Mouse (Mus musculus) erythroblast, embryonic 14.5 days (primary cell): ENCODE data around the gene Uggt2. TPM values are rescaled to one million over a fixed set of nuclear protein-coding genes. Genes with fewer than 3 reads are reported as not detected.

ENCODE experiments used
- H3K27me3 ChIP-seq: 2 replicates; pipeline ENCODE4 v1.6.1; 2012; ENCODE audit warnings: inconsistent platforms; ENCODE audit not compliant: control insufficient read depth
- H3K36me3 ChIP-seq: 2 replicates; pipeline ENCODE4 v1.6.1; 2012; ENCODE audit warnings: mild to moderate bottlenecking, inconsistent platforms; ENCODE audit not compliant: control insufficient read depth
- H3K4me1 ChIP-seq: 2 replicates; pipeline ENCODE4 v1.6.1; 2012; ENCODE audit warnings: inconsistent platforms; ENCODE audit not compliant: control insufficient read depth
- H3K4me3 ChIP-seq: replicated peaks from 2 replicates; pipeline ENCODE3; 2012; ENCODE audit warnings: moderate library complexity, mild to moderate bottlenecking, inconsistent platforms
- H3K9me3 ChIP-seq: 2 replicates; pipeline ENCODE4 v1.6.1; 2012; ENCODE audit warnings: low read length, inconsistent platforms, mixed read lengths; ENCODE audit not compliant: control insufficient read depth
- GATA1 ChIP-seq: IDR thresholded peaks from 2 replicates; pipeline ENCODE4 v1.6.1; 2012; ENCODE audit warnings: low read length, inconsistent platforms, mixed read lengths
- TAL1 ChIP-seq: IDR thresholded peaks from 3 replicates; pipeline ENCODE4 v1.6.1; 2012; ENCODE audit warnings: low read length, inconsistent platforms, mixed read lengths
- polyA plus RNA-seq: library from polyadenylated mRNA; stranded (reverse); fragments of >175 nt; gene quantifications from 2 replicates; pipeline ENCODE4 v1.2.3, GENCODE M21; 2012

Uggt2 gene
- polyA plus RNA-seq, 1 experiment = not detected

GRCm38 (mm10) chr14:119040253-119040652 is 59.0 kb downstream of the Uggt2 start:
- H3K4me3 ChIP-seq = no peak overlapping the region
- H3K9me3 ChIP-seq = no peaks in the 10 kb centered on the region
- TF ChIP-seq GATA1 (no peak), TAL1 (no peak)
- no peaks in the 10 kb centered on the region; the same call in 1 of the 2 replicates for H3K36me3 ChIP-seq
- H3K4me1 ChIP-seq = no peaks in the 10 kb centered on the region
- H3K27me3 ChIP-seq = no peaks in the 10 kb centered on the region

DNA sequence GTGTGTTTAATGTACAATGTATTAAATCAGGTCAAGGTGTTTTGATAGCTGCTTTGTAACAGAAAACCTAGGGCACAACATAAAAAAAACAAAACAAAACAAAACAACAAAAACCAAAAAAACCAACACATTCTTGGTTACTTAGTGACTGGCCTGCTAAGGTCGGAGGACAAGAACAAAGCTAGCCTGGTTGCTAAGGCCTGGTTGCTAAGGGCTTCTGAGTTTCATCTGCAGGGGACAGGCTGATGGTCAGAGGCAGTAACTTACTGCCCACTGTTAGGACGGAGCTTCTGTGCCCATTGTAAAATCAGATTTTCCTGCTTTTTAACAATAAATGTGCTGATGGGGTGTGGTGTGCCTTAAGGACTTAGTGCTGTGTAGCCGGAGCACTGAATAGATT is 61.5 kb downstream of the Uggt2 start:
- H3K4me1 ChIP-seq = no peaks in the 10 kb centered on the region
- no peak overlapping the region for H3K4me3 ChIP-seq
- no peaks in the 10 kb centered on the region; the same call in 1 of the 2 replicates for H3K36me3 ChIP-seq
- H3K27me3 ChIP-seq = no peaks in the 10 kb centered on the region
- H3K9me3 ChIP-seq = no peaks in the 10 kb centered on the region
- TF ChIP-seq TAL1 = no peak
- TF ChIP-seq GATA1 = no peak

DNA sequence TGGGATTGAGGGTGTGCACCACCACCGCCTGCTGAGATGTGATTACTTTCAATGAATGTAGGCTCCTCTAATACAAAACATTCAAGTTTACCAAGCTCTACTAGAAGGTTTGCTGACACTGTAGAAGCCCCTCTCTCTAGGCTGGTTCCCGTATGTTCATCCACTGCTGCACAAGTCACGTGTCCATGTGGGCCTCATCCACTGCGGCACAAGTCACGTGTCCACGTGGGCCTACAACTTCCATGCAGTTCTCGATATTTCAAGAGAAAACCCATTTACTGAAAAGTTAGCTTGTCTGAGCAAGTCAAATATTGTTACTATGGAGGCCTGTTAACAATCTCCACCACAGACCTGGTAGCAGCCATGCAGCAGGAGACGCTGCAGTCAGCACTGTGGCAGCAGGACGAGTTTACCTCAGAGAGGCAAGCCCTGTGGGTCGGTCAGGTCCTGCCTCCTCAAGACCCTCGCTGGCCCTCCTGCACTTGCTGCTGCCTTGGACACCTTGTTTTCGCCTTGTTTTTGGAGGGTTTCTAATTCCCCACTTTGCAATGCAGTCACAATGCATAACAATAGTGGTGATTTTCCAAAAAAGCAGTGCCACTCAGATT is 62.0 kb downstream of the Uggt2 start:
- no peaks in the 10 kb centered on the region for H3K4me1 ChIP-seq
- TF ChIP-seq GATA1 (no peak), TAL1 (no peak)
- no peaks in the 10 kb centered on the region for H3K9me3 ChIP-seq

DNA sequence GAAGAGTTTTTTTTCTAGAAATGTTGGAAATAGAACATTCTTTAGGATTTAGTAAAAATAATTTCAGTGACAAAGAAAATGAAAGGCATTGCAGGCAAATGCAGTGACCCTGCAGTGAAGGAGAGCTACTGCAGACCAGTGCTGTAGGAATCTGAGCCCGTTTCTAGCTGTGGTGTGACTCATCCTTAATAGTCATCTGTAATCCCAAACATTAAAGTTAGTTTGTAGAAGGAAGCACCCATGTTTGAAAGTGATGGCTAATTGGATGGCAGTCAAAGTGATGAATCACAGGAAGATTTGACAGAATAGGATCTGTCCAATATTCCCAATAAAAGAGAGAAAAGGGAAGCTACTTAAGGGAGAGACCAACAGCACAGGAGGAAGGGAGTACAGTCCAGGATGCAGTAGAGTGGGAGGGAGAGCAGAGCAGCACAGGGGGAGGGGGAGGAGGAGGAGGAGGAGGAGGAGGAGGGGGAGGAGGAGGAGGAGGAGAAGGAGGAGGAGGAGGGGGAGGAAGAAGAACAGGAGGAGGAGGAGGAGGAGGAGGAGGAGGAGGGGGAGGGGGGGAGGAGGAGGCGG is 71.5 kb downstream of the Uggt2 start:
- Histone ChIP-seq H3K4me1 (no peaks in the 10 kb centered on the region), H3K27me3 (no peaks in the 10 kb centered on the region), H3K36me3 (no peaks in the 10 kb centered on the region), H3K4me3 (no peak overlapping the region), H3K9me3 (no peaks in the 10 kb centered on the region)
- TF ChIP-seq TAL1 (no peak), GATA1 (no peak)

More for the DNA sequence above, 62.0 kb downstream of the Uggt2 start:
- H3K36me3 ChIP-seq = no peaks in the 10 kb centered on the region; the same call in 1 of the 2 replicates
- no peaks in the 10 kb centered on the region for H3K27me3 ChIP-seq
- H3K4me3 ChIP-seq = no peak overlapping the region

DNA sequence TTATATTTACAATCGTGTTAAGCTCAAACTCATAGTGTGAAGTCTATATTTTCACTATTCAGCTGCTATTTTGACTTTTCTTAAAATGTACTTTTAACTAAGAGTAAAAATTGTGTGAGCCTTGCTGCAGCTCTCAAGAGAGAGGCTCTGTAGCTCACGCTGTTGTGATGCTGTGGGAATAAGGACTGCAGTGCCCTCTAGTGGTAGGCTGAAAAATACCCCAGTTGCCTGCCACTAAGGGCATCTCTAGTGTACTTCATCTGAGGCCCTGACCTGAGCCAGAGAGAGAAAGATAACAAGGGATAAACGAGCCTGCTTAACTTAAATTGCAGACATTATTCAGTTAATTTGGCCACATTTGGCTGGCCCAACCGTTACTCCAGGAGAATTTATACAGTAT is 72.1 kb downstream of the Uggt2 start:
- Histone ChIP-seq H3K4me3 (no peak overlapping the region), H3K9me3 (no peaks in the 10 kb centered on the region), H3K36me3 (no peaks in the 10 kb centered on the region), H3K27me3 (no peaks in the 10 kb centered on the region), H3K4me1 (no peaks in the 10 kb centered on the region)
- no peak for TF ChIP-seq TAL1
- no peak for TF ChIP-seq GATA1

- Histone ChIP-seq H3K9me3 (no peaks in the 10 kb centered on the region), H3K36me3 (no peaks in the 10 kb centered on the region), H3K4me3 (no peak overlapping the region), H3K27me3 (no peaks in the 10 kb centered on the region), H3K4me1 (no peaks in the 10 kb centered on the region)
- no peak for TF ChIP-seq GATA1
- TF ChIP-seq TAL1 = no peak
Measured at GRCm38 (mm10) chr14:119025889-119026288, 73.3 kb downstream of the Uggt2 start.

DNA sequence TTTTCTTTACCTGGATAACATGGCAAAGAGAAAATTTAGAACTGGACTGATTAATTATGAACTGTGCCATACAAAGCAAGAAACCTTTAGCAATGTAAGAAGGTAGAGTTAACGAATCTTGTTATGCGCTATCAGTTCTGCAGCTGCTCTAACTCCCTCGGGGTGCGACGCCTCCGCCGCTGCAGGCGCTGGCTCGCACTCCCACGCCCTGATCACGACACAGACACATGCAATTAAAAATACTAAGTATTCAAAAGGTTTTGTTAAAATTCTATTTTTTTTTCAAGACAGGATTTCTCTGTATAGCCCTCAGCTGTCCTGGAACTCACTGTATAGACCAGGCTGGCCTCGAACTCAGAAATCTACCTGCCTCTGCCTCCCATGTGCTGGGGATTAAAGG is 85.7 kb downstream of the Uggt2 start:
- H3K36me3 ChIP-seq = no peaks in the 10 kb centered on the region; the same call in 1 of the 2 replicates
- no peaks in the 10 kb centered on the region for H3K9me3 ChIP-seq
- H3K27me3 ChIP-seq = peaks cover 3% of the 10 kb centered on the region
- H3K4me1 ChIP-seq = no peaks in the 10 kb centered on the region
- TF ChIP-seq TAL1 (no peak), GATA1 (no peak)
- H3K4me3 ChIP-seq = no peak overlapping the region

GRCm38 (mm10) chr14:119012607-119013431 is 86.4 kb downstream of the Uggt2 start:
- H3K9me3 ChIP-seq = no peaks in the 10 kb centered on the region
- H3K4me1 ChIP-seq = peaks cover 5% of the 10 kb centered on the region
- no peaks in the 10 kb centered on the region; the same call in 1 of the 2 replicates for H3K36me3 ChIP-seq
- peaks cover 3% of the 10 kb centered on the region for H3K27me3 ChIP-seq
- no peak for TF ChIP-seq TAL1
- no peak for TF ChIP-seq GATA1
- no peak overlapping the region for H3K4me3 ChIP-seq

DNA sequence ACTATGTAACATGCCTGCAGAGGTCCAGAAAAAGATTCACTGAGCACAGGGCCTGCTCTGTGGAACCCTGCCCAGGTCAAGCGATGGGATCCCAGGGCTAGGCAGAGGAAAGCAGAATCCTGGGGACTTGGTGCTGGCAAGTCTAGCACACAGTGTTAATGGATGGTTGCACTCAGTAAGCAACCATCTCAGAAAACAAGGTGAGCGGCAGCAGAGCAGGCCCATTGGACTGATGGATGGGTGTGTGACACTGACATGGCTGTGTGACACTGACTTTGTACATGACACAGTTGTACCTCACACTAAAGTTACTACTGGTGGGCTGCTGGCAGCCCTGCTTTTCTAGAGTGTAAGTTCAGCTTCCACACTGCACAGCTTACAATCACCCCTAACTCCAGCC is 89.7 kb downstream of the Uggt2 start:
- Histone ChIP-seq H3K9me3 (no peaks in the 10 kb centered on the region), H3K27me3 (no peaks in the 10 kb centered on the region), H3K4me3 (no peak overlapping the region), H3K36me3 (no peaks in the 10 kb centered on the region; the same call in 1 of the 2 replicates), H3K4me1 (peaks cover 24% of the 10 kb centered on the region)
- TF ChIP-seq GATA1 = no peak
- no peak for TF ChIP-seq TAL1
